In genomic region chr3:132747036-132747435, GRCm38 (mm10) we compare ENCODE assay signal across 8 mouse cellular contexts.
DNase-seq lines count a peak whose midpoint lies in the region; ATAC-seq and TF ChIP-seq lines count a peak whose summit lies in the region.

No protein-coding gene starts in this region.

- H3K4me1 ChIP-seq in bone marrow macrophage, adult 2 months (ENCODE audit: control insufficient read depth, insufficient read depth, low read length) = peaks cover 7% of the 10 kb centered on the region
- H3K4me1 ChIP-seq in forebrain, embryonic 11.5 days (replicated peaks; ENCODE audit: control insufficient read depth, insufficient read depth, low read length) = peaks cover 3% of the 10 kb centered on the region
- H3K4me1 ChIP-seq in hindbrain, embryonic 12.5 days = peaks cover 6% of the 10 kb centered on the region; the same call in 1 of the 2 replicates
- no peaks in the 10 kb centered on the region for H3K4me1 ChIP-seq in lung, postnatal 0 days (ENCODE audit: insufficient read depth, low read depth, low read length)

- ATAC-seq in forebrain, embryonic 11.5 days (replicated peaks; ENCODE audit: low FRiP score) = peak; percentile 79
- peak; percentile 71; the same call in 1 of the 2 replicates for ATAC-seq in hindbrain, embryonic 12.5 days (ENCODE audit: low FRiP score)
- ATAC-seq in lung, postnatal 0 days = peak; percentile 85

- TF ChIP-seq POLR2A in bone marrow macrophage, adult 2 months (IDR thresholded peaks at IDR 0.05; ENCODE audit: borderline replicate concordance, low read depth, low read length) = no peak

- H3K27ac ChIP-seq in bone marrow macrophage, adult 2 months (ENCODE audit: insufficient read depth, low read depth, low read length) = no peak overlapping the region
- no peak overlapping the region for H3K27ac ChIP-seq in forebrain, embryonic 11.5 days (ENCODE audit: low read depth, low read length)
- H3K27ac ChIP-seq in hindbrain, embryonic 12.5 days = no peak overlapping the region
- H3K27ac ChIP-seq in lung, postnatal 0 days (ENCODE audit: low read length) = no peak overlapping the region

- H3K9ac ChIP-seq in forebrain, embryonic 11.5 days (ENCODE audit: low read length) = no peak overlapping the region
- no peak overlapping the region for H3K9ac ChIP-seq in hindbrain, embryonic 12.5 days
- no peak overlapping the region for H3K9ac ChIP-seq in lung, postnatal 0 days (replicated peaks; ENCODE audit: low read depth)

- H3K4me3 ChIP-seq in bone marrow macrophage, adult 2 months (ENCODE audit: insufficient read depth, low read length) = no peak overlapping the region
- no peak overlapping the region for H3K4me3 ChIP-seq in forebrain, embryonic 11.5 days (ENCODE audit: low read depth, low read length)
- no peak overlapping the region for H3K4me3 ChIP-seq in hindbrain, embryonic 12.5 days
- no peak overlapping the region for H3K4me3 ChIP-seq in lung, postnatal 0 days (ENCODE audit: low read depth, low read length)

- no peaks in the 10 kb centered on the region for H3K36me3 ChIP-seq in forebrain, embryonic 11.5 days (ENCODE audit: control insufficient read depth, insufficient read depth, low read length)
- H3K36me3 ChIP-seq in hindbrain, embryonic 12.5 days = no peaks in the 10 kb centered on the region
- no peaks in the 10 kb centered on the region for H3K36me3 ChIP-seq in lung, postnatal 0 days (ENCODE audit: insufficient read depth, low read length)

- no peaks in the 10 kb centered on the region for H3K27me3 ChIP-seq in forebrain, embryonic 11.5 days (ENCODE audit: control insufficient read depth, insufficient read depth, low read length)
- H3K27me3 ChIP-seq in hindbrain, embryonic 12.5 days = no peaks in the 10 kb centered on the region
- H3K27me3 ChIP-seq in lung, postnatal 0 days (replicated peaks; ENCODE audit: insufficient read depth, low read length) = no peaks in the 10 kb centered on the region

- peak; percentile 46 to 80 for DNase-seq in adrenal gland, adult (ENCODE audit: inconsistent age in 2 of 2, low spot score in 1 of 2)
- no peak for DNase-seq in adrenal gland, postnatal 4 days (ENCODE audit: low spot score in 2 of 2)
- no peak for DNase-seq in forebrain, embryonic 11.5 days (ENCODE audit: low spot score)
- DNase-seq in layer of hippocampus, adult 9-10 months (ENCODE audit: low spot score) = peak; percentile 55
- DNase-seq in lung, postnatal 0 days (ENCODE audit: low spot score) = peak; percentile 87
- DNase-seq in right cerebral cortex, postnatal 14 days = peak; percentile 44

- 0 out of 2 replicates have a peak, but pooled peaks have one; percentile 27 for TF ChIP-seq CTCF in bone marrow macrophage, adult 2 months (IDR thresholded peaks at IDR 0.05; ENCODE audit: low read depth, low read length)
- TF ChIP-seq CTCF in lung, postnatal 0 days (IDR thresholded peaks at IDR 0.05) = peak; percentile 94

- no peak overlapping the region for H3K4me2 ChIP-seq in forebrain, embryonic 11.5 days (ENCODE audit: low read depth, low read length, severe bottlenecking)
- H3K4me2 ChIP-seq in hindbrain, embryonic 12.5 days (replicated peaks) = no peak overlapping the region
- H3K4me2 ChIP-seq in lung, postnatal 0 days (replicated peaks; ENCODE audit: low read depth, low read length) = no peak overlapping the region

- H3K9me3 ChIP-seq in forebrain, embryonic 11.5 days (ENCODE audit: control insufficient read depth, low read length) = no peaks in the 10 kb centered on the region
- no peaks in the 10 kb centered on the region for H3K9me3 ChIP-seq in hindbrain, embryonic 12.5 days (replicated peaks)
- no peaks in the 10 kb centered on the region for H3K9me3 ChIP-seq in lung, postnatal 0 days (ENCODE audit: low read length)

- no peak for TF ChIP-seq EP300 in lung, postnatal 0 days (IDR thresholded peaks at IDR 0.05)

- 44% methylated on average over 3 of the region's 3 CpGs for WGBS in forebrain, embryonic 11.5 days
- WGBS in hindbrain, embryonic 12.5 days = 32% methylated on average over 3 of the region's 3 CpGs
- WGBS in lung, postnatal 0 days = 12% methylated on average over 3 of the region's 3 CpGs

Comparison
In these comparisons a context has a peak if more than half of its experiments do, and no peak if none do; other contexts are left out.
1. DNase-seq: peak in adrenal gland, adult (2 of 2), layer of hippocampus, adult 9-10 months (single experiment), lung, postnatal 0 days (single experiment) and right cerebral cortex, postnatal 14 days (single experiment); none in adrenal gland, postnatal 4 days (0 of 2) and forebrain, embryonic 11.5 days (single experiment).
2. Peak in every context shown above with its lines, with median percentiles within 50 percentile points of each other: ATAC-seq.